Mouse (Mus musculus) embryonic fibroblast, embryonic 13.5 days (primary cell): Measurements from ENCODE around the gene Hist1h2bp. TPM values are rescaled to one million over a fixed set of nuclear protein-coding genes. Genes with fewer than 3 reads are reported as not detected.
"Not testable (repeated sequence)": the region's sequence is repeated elsewhere in the genome, so short reads cannot be mapped to it uniquely, and the experiment has no call there.

ENCODE experiments used
- H3K27ac ChIP-seq: 2 replicates; pipeline ENCODE4 v1.5.1; 2012; ENCODE audit warnings: low read length, control low read depth, inconsistent platforms; ENCODE audit not compliant: insufficient read depth
- H3K4me1 ChIP-seq: 2 replicates; pipeline ENCODE4 v1.6.1; 2011; ENCODE audit warnings: low read length; ENCODE audit not compliant: control insufficient read depth, insufficient read depth
- H3K4me3 ChIP-seq: 2 replicates; pipeline ENCODE4 v1.5.1; 2011; ENCODE audit warnings: mild to moderate bottlenecking, control low read depth, low read length; ENCODE audit not compliant: insufficient read depth
- CTCF ChIP-seq: IDR thresholded peaks from 2 replicates; pipeline ENCODE4 v1.5.1; 2011; ENCODE audit warnings: mild to moderate bottlenecking, control low read depth, low read length, moderate library complexity, borderline replicate concordance; ENCODE audit not compliant: insufficient read depth
- POLR2A ChIP-seq: IDR thresholded peaks from 2 replicates; pipeline ENCODE4 v1.6.1; 2011; ENCODE audit warnings: low read depth, mild to moderate bottlenecking, control low read depth, low read length, moderate library complexity
- polyA plus RNA-seq: library from polyadenylated mRNA; stranded (reverse); fragments of >200 nt; gene quantifications from 2 replicates; pipeline ENCODE4 v1.2.4, GENCODE M21; 2011; ENCODE audit warnings: low read depth; ENCODE audit not compliant: missing spikeins, insufficient read length

Hist1h2bp gene
- polyA plus RNA-seq = 1.0 TPM in 1 of 2 replicates, not detected in the other

DNA sequence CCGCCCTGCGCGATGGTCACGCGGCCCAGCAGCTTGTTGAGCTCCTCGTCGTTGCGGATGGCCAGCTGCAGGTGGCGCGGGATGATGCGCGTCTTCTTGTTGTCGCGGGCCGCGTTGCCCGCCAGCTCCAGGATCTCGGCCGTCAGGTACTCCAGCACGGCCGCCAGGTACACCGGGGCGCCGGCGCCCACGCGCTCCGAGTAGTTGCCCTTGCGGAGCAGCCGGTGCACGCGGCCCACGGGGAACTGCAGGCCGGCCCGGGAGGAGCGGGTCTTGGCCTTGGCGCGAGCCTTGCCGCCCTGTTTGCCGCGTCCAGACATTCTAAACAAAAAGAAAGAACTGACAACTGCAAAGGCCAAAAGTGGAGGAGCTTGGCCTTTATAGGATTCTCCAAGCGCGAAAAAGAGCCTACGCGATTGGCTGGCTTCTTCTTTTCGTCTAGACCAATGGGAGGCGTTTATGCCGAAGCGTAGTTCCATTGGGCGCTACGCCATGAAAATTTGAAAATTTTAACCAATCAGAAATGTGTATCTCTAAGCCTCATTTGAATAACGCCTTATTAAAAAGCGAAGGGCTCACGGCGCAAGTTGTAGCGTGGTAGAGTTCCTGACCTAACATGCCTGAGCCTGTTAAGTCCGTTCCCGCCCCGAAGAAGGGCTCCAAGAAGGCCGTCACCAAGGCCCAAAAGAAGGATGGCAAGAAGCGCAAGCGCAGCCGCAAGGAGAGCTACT is at the start of gene Hist1h2bp, which contains the start of gene Hist1h2an:
Gene Hist1h2bp (plus strand): TSS at position 563 of the 731 bp plus-strand sequence.
Gene Hist1h2an (minus strand): TSS at position 320 of the 731 bp plus-strand sequence.
- H3K4me3 ChIP-seq = peak within 1 kb of the TSS; percentile 19; the same call in 1 of the 2 replicates
- peak; percentile 72 for TF ChIP-seq POLR2A
- not testable (repeated sequence) for H3K4me1 ChIP-seq
- peak within 1 kb of the TSS; percentile 85 for H3K27ac ChIP-seq

DNA sequence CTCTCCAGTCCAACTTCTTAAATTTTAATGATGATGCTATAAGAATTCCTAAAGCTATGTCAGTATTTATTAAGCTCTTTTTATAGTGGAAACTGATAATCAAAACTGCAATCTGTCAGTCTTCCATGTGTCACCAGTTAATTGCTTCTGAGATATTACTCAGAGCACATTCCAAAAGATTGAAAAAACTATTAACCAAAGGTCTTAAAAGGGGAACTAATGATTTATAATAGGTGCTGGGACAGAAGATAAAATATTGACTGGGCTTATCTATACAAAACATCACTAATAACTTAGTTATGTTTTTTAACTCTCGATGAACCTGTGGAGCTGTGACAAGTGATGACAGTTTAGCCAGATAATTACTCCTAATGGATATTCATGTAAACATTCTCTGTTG is 42.3 kb upstream of the Hist1h2bp start:
- TF ChIP-seq POLR2A (no peak), CTCF (no peak)
- Histone ChIP-seq H3K4me1 (peaks cover 2% of the 10 kb centered on the region; the same call in 1 of the 2 replicates), H3K27ac (no peak overlapping the region), H3K4me3 (no peak overlapping the region)

DNA sequence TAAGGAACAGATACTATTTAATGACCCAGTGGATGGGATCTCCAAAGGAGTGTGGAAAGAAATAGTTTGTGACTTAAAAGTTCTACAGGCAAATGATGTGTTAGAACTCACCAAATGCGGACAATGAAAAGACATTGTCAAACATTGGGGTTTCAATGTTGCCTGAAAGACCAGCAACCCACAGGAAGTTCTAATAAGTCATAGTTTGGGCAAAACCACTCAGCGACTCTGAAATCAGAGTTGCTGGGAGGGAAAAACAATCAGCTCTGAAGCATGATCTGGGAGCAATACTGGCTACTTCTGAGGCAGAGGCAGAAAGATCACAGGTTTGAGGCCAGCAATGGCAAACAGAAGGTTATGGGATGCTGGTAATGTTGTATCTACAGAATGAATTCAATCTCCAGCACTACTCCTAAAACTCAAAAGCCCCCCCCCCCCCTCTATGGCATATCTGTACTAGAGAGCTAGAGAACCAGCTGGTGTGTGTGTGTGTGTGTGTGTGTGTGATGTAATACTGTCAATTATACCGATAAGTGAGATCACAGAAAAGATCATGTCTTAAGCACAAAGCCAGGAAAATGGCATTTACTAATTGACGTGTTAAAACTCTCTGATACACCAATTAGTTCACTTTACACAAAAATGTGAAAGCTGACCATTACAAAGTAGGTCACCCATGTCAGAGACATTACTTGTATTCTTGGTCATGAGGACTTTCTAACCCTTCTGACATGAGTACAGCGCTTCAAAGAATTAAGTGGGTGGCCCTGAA is 37.7 kb upstream of the Hist1h2bp start:
- peak; percentile 75 for TF ChIP-seq POLR2A
- TF ChIP-seq CTCF = no peak
- Histone ChIP-seq H3K4me3 (peak overlapping the region; percentile 57), H3K4me1 (peaks cover 8% of the 10 kb centered on the region), H3K27ac (peak overlapping the region; percentile 13; the same call in 1 of the 2 replicates)

DNA sequence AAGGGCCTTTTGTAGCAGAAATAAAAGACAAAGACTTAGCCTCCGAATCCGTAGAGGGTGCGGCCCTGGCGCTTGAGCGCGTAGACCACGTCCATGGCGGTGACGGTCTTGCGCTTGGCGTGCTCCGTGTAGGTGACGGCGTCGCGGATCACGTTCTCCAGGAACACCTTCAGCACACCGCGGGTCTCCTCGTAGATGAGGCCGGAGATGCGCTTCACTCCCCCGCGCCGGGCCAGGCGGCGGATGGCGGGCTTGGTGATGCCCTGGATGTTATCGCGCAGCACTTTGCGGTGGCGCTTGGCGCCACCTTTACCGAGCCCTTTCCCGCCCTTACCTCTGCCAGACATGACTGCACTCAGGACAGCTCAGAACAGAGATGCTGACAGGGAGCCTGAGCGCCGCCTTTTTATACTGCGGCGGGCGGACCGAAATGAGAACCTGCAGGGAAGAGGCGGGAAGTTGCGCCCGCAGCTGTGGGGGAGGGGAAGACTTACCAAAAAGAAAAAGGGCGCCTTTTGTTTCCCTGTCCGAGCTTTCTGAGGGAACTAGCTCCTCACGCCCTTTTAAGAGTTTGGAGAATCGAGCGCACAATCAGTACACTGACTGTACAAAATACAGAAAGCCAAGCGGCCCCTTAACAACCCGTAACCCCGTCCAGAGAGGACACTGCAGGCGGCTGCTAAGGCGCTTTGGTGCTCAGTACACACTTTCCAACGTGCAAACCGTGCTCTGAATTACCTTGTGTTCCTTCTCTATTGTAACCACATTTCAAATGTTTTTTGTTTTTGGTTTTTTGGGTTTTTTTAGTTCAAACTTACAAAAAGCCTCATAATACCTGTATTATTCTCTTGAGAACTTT is 36.9 kb upstream of the Hist1h2bp start, which contains the start of gene Hist1h4k:
Gene Hist1h4k (minus strand): TSS at position 347 of the 859 bp plus-strand sequence.
- Histone ChIP-seq H3K27ac (peak within 1 kb of the TSS; percentile 84), H3K4me3 (peak within 1 kb of the TSS; percentile 57)
- not testable (repeated sequence) for H3K4me1 ChIP-seq
- peak; percentile 86 for TF ChIP-seq POLR2A

DNA sequence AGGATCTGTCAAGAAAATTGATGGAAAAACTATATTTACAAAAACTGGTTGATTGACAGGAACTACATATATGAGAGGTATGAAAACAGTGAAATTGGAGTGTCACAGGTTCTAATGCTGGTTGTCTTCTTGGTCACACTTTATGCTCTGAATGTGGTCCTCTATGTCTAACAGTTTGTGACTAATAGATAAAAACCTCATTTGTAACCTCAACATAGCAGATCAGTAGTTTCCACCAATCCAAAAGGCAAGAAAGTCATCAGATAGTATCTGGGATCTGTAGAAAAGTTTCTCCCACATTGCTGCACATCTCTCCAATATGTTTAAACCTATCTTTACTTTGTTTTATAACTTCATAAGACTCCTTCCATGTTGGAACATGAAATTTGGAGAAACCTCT is 35.8 kb upstream of the Hist1h2bp start:
- H3K4me3 ChIP-seq = no peak overlapping the region
- H3K27ac ChIP-seq = no peak overlapping the region
- no peak for TF ChIP-seq POLR2A
- TF ChIP-seq CTCF = no peak
- peaks cover 8% of the 10 kb centered on the region for H3K4me1 ChIP-seq

DNA sequence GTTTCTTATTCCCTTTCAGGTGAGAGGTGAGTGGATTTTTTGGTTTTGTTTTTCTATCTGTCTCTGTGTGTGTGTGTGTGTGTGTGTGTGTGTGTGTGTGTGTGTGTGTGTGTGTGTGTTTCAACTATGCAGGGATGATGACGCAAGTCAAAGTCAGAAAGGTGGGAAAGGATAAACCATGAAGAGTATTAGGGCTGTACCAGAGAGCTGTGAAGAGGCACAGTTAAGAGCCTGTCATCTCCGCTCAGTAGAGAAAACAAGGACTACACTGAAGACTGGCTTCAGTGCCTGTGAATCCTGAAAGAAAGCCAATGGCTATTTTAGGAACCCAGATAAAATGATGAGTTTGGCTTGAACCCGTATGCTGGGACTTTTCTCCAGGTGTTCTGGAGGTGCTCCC is 35.4 kb upstream of the Hist1h2bp start:
- peaks cover 8% of the 10 kb centered on the region for H3K4me1 ChIP-seq
- no peak overlapping the region for H3K4me3 ChIP-seq
- TF ChIP-seq POLR2A (no peak), CTCF (no peak)
- no peak overlapping the region for H3K27ac ChIP-seq

DNA sequence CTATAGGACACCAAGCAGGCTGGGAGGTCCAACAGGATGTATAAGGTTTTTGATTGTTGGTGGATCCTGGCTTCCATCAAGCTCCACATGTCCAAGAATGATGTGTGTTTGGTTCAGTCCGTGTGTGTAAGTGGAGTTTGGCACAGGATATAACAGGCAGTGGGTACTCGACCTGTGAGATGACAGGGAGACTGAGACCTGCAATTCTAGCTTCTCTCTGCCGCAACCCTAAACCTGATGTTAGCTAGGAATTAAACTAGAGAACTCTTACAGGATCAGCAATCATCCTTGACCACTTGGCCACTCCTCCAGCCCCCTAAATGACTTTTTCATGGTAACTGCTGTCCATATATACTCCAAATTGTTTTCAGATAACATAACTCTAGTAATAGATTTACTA is 34.9 kb upstream of the Hist1h2bp start:
- Histone ChIP-seq H3K4me1 (peaks cover 6% of the 10 kb centered on the region), H3K27ac (peak overlapping the region; percentile 49), H3K4me3 (no peak overlapping the region)
- no peak for TF ChIP-seq CTCF
- no peak for TF ChIP-seq POLR2A

DNA sequence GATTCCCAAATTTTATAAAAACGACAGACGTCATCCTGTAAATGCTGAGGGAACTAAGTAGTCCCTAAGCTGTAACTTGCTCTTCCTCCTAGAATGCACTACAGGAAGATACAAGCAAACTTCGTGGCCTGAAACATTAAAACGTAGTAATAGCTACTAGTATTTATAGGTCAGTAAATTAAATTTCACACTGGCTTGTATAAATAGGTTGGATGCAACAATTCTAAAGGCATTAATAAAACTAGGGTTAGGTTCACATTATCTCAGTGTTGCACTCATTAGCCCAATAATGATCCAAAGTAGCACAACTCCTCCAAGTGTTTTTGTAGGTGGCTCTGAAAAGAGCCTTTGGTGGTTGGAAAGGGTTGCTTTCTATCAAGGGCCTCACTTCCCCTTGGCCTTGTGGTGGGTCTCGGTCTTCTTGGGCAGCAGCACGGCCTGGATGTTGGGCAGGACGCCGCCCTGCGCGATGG is 34.2 kb upstream of the Hist1h2bp start:
- no peak for TF ChIP-seq CTCF
- no peak; the same call in 1 of the 2 replicates for TF ChIP-seq POLR2A
- H3K4me3 ChIP-seq = peak overlapping the region; percentile 49
- peak overlapping the region; percentile 69 for H3K27ac ChIP-seq
- H3K4me1 ChIP-seq = peaks cover 6% of the 10 kb centered on the region

DNA sequence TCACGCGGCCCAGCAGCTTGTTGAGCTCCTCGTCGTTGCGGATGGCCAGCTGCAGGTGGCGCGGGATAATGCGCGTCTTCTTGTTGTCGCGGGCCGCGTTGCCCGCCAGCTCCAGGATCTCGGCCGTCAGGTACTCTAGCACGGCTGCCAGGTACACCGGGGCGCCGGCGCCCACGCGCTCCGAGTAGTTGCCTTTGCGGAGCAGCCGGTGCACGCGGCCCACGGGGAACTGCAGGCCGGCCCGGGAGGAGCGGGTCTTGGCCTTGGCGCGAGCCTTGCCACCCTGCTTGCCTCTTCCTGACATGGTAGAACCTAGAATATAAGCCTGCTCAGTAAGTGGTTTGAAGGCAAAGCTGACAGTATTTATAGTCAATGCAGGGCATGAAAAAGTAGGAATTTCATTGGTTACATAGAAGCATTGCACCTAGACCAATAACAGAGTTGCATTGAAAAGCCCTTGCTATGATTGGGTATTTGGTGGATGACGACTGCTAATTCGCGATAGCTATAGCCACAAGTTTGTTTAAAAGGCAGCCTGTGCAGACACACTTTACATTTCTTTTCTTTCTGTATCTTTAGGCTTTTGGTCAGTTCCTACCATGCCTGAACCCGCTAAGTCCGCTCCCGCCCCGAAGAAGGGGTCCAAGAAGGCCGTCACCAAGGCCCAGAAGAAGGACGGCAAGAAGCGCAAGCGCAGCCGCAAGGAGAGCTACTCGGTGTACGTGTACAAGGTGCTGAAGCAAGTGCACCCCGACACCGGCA is 33.6 kb upstream of the Hist1h2bp start, which contains the start of the genes Hist1h2ak and Hist1h2bn:
Gene Hist1h2ak (minus strand): TSS at position 304 of the 762 bp plus-strand sequence.
Gene Hist1h2bn (plus strand): TSS at position 600 of the 762 bp plus-strand sequence.
- Histone ChIP-seq H3K4me3 (peak within 1 kb of the TSS; percentile 55), H3K27ac (peak within 1 kb of the TSS; percentile 71)
- H3K4me1 ChIP-seq = not testable (repeated sequence)
- peak; percentile 77; the same call in 1 of the 2 replicates for TF ChIP-seq POLR2A
